Mouse (Mus musculus) heart, adult 8-10 months (tissue): Measurements from ENCODE around the gene Tenm3. TPM values are rescaled to one million over a fixed set of nuclear protein-coding genes. Genes with fewer than 3 reads are reported as not detected.

Source experiments
- DNase-seq: peaks from one replicate; pipeline ENCODE4 v3.0.0; 2022; ENCODE audit warnings: low spot score
- total RNA-seq, 4 experiments: library from RNA; stranded (reverse); gene quantifications; 2 replicates each; pipeline ENCODE4 v1.2.4; 2022

Gene Tenm3
- total RNA-seq, 4 experiments from 2014 or later, result 2.1 to 3.8 (median 3.2) TPM

- no peak for DNase-seq
Measured at GRCm38 (mm10) chr8:48522536-48523123, 321.1 kb downstream of the Tenm3 start.

GRCm38 (mm10) chr8:48522004-48522403 lies 321.7 kb downstream of the Tenm3 start:
- DNase-seq, result no peak

- DNase-seq, result no peak
Measured at GRCm38 (mm10) chr8:48517431-48517830, 326.3 kb downstream of the Tenm3 start.

GRCm38 (mm10) chr8:48514230-48514629 lies 329.5 kb downstream of the Tenm3 start:
- DNase-seq, result no peak

GRCm38 (mm10) chr8:48513801-48514200 lies 329.9 kb downstream of the Tenm3 start:
- DNase-seq, result no peak

- DNase-seq, result no peak
Measured at GRCm38 (mm10) chr8:48511546-48511945, 332.2 kb downstream of the Tenm3 start.

GRCm38 (mm10) chr8:48511137-48511536 lies 332.6 kb downstream of the Tenm3 start:
- DNase-seq, result no peak

- DNase-seq, result no peak
Measured at GRCm38 (mm10) chr8:48508641-48509599, 334.8 kb downstream of the Tenm3 start.

GRCm38 (mm10) chr8:48507719-48508501 lies 335.8 kb downstream of the Tenm3 start:
- no peak for DNase-seq

GRCm38 (mm10) chr8:48492491-48492890 lies 351.3 kb downstream of the Tenm3 start:
- DNase-seq, result peak; percentile 46

GRCm38 (mm10) chr8:48490635-48491165 lies 353.1 kb downstream of the Tenm3 start:
- no peak for DNase-seq

- no peak for DNase-seq
Measured at GRCm38 (mm10) chr8:48489936-48490634, 353.7 kb downstream of the Tenm3 start.

GRCm38 (mm10) chr8:48489417-48489816 lies 354.3 kb downstream of the Tenm3 start:
- no peak for DNase-seq

GRCm38 (mm10) chr8:48488809-48489208 lies 354.9 kb downstream of the Tenm3 start:
- DNase-seq, result no peak

- DNase-seq, result no peak
Measured at GRCm38 (mm10) chr8:48484143-48484542, 359.6 kb downstream of the Tenm3 start.

GRCm38 (mm10) chr8:48481709-48482671 lies 361.8 kb downstream of the Tenm3 start:
- peak; percentile 5 for DNase-seq

- DNase-seq, result no peak
Measured at GRCm38 (mm10) chr8:48477371-48477935, 366.3 kb downstream of the Tenm3 start.

- DNase-seq, result no peak
Measured at GRCm38 (mm10) chr8:48476896-48477295, 366.9 kb downstream of the Tenm3 start.

GRCm38 (mm10) chr8:48467633-48468032 lies 376.1 kb downstream of the Tenm3 start:
- no peak for DNase-seq

- no peak for DNase-seq
Measured at GRCm38 (mm10) chr8:48458373-48458772, 385.4 kb downstream of the Tenm3 start.
